8 mouse cellular contexts compared by ENCODE assay signal in the genomic region with DNA sequence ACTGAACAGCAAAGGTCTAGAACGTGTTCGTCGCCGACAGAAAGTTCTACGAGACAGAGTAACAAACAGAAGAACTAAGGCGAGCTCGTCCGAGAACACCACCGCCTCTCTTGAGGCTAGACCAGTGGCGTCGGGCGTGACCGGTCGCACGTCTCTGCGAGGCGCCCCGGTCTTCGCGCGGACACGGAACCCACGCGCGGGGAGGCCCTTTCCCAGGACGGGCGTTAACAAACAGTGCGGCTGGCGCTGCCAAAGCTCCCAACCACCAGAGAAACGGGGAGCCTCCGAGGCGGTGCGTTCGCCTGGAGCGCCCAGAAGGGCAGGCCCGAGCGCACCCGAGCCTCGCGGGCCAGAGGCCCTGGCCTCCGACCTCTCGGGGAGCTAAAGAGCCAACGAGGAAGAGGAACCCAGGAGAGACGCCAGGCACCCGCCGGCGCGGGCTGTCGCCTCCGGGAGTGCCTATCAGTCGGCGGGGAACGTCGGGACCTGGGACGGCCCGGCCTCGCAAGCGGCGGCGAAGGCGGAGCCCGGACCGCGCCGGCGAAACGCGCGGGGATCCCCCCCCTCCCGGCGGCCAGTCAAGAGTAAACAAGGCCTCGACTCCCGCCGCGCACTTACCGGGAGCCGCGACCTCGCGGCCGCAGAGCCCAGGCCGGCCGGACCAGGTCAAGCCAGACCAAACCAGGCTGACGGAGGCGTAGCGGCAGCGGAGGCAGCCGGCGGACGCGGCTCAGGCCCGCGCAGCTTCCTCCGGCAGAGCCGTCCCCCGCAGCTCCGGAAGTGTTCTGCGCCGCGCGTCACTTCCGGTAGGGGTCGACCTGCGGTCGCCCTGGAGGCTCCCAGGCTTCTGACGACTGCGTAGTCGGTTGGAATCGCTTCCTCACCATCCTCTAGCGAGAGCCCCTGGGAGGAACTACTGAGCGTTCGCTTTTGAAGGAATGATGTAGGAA. TPM values are rescaled to one million over a fixed set of nuclear protein-coding genes. Genes with fewer than 3 reads are reported as not detected.
A peak's percentile ranks its signal among the peaks of the same experiment; 100 is the strongest.
DNase-seq lines count a peak whose midpoint lies in the region; ATAC-seq lines count a peak whose summit lies in the region.

A gene (minus strand): TSS at position 776 of the 950 bp plus-strand sequence.

- H3K9ac ChIP-seq in hindbrain, embryonic 15.5 days, result peak within 1 kb of the TSS; percentile 81

- H3K4me2 ChIP-seq in hindbrain, embryonic 15.5 days, result peak within 1 kb of the TSS; percentile 77

- H3K27ac ChIP-seq in hindbrain, embryonic 15.5 days (replicated peaks), result peak within 1 kb of the TSS; percentile 86

- DNase-seq in R1 (ENCODE audit: low read depth, low spot score), result peak; percentile 94
- DNase-seq in cerebellum, postnatal 25 days, result peak; percentile 95
- DNase-seq in frontal cortex, postnatal 36 days (ENCODE audit: low spot score in 2 of 2), result peak; percentile 91 to 92
- peak; percentile 81 for DNase-seq in left cerebral cortex, adult 11 months (ENCODE audit: low spot score)
- DNase-seq in lung, postnatal 4 days, result peak; percentile 94 to 95
- DNase-seq in retina, postnatal 7 days (ENCODE audit: low read depth, low spot score), result peak; percentile 87
- DNase-seq in urinary bladder, adult 2 months (ENCODE audit: low spot score), result peak; percentile 88

- H3K27me3 ChIP-seq in hindbrain, embryonic 15.5 days, result no peaks in the 10 kb centered on the region

- no peaks in the 10 kb centered on the region for H3K36me3 ChIP-seq in hindbrain, embryonic 15.5 days

- ATAC-seq in hindbrain, embryonic 15.5 days (ENCODE audit: low FRiP score, low read depth), result peak; percentile 99

- under 1% methylated on average over 94 of the region's 112 CpGs for WGBS in hindbrain, embryonic 15.5 days

- H3K4me3 ChIP-seq in hindbrain, embryonic 15.5 days, result peak within 1 kb of the TSS; percentile 81

- peaks cover 19% of the 10 kb centered on the region for H3K4me1 ChIP-seq in hindbrain, embryonic 15.5 days (replicated peaks)

- no peaks in the 10 kb centered on the region for H3K9me3 ChIP-seq in hindbrain, embryonic 15.5 days

RNA-seq across cellular contexts. Expression of the gene that starts here (rescaled TPM):
- polyA plus RNA-seq in hindbrain, embryonic 15.5 days (2015; fragmentation: Nextera tagmentation; extraction: Ambion mirVana), result 43.0 and 48.1 TPM in 2 replicates
- polyA plus RNA-seq in urinary bladder, adult 2 months (2012; rRNA removed), result 41.1 and 46.2 TPM in 2 replicates

Comparison
In these comparisons a context has a peak if more than half of its experiments do, and no peak if none do; other contexts are left out.
1. Peak in every context shown above with its lines: DNase-seq, ATAC-seq, H3K4me3 ChIP-seq and H3K27ac ChIP-seq.